Mouse (Mus musculus) limb, embryonic 11.5 days (tissue): ENCODE data around the gene Emc10. TPM values are rescaled to one million over a fixed set of nuclear protein-coding genes. Genes with fewer than 3 reads are reported as not detected.

Experiments used
- ATAC-seq: fragments of 200-750 bp; cut with Nextera tagmentation; 2 replicates; pipeline ENCODE4 v1.8.0; 2017; ENCODE audit warnings: low read depth; ENCODE audit not compliant: insufficient number of reproducible peaks, low FRiP score, low TSS enrichment
- DNase-seq: peaks from one replicate; pipeline ENCODE4 v3.0.0-alpha.2; 2015; ENCODE audit warnings: low spot score
- H3K27ac ChIP-seq: fragments of 300-500 bp; sonication (generic); replicated peaks from 2 replicates; pipeline ENCODE4 v1.5.1; 2014; ENCODE audit warnings: low read depth, mild to moderate bottlenecking, low read length
- H3K27me3 ChIP-seq: fragments of 300-500 bp; sonication (generic); 2 replicates; pipeline ENCODE4 v1.6.1; 2014; ENCODE audit warnings: mild to moderate bottlenecking, low read length, mixed read lengths; ENCODE audit not compliant: control insufficient read depth, insufficient read depth
- H3K36me3 ChIP-seq: fragments of 300-500 bp; sonication (generic); 2 replicates; pipeline ENCODE4 v1.6.1; 2014; ENCODE audit warnings: mild to moderate bottlenecking, low read length, moderate library complexity, mixed read lengths; ENCODE audit not compliant: control insufficient read depth, insufficient read depth
- H3K4me1 ChIP-seq: fragments of 300-500 bp; sonication (generic); 2 replicates; pipeline ENCODE4 v1.6.1; 2014; ENCODE audit warnings: low read length, mixed read lengths; ENCODE audit not compliant: control insufficient read depth, insufficient read depth
- H3K4me2 ChIP-seq: fragments of 300-500 bp; sonication (generic); 2 replicates; pipeline ENCODE4 v1.6.1; 2014; ENCODE audit warnings: low read depth, mild to moderate bottlenecking, moderate library complexity; ENCODE audit not compliant: severe bottlenecking
- H3K4me3 ChIP-seq: fragments of 300-500 bp; sonication (generic); 2 replicates; pipeline ENCODE4 v1.5.1; 2014; ENCODE audit warnings: low read depth, low read length
- H3K9ac ChIP-seq: fragments of 300-500 bp; sonication (generic); 2 replicates; pipeline ENCODE4 v1.6.1; 2014; ENCODE audit warnings: mild to moderate bottlenecking, low read length
- H3K9me3 ChIP-seq: fragments of 300-500 bp; sonication (generic); 2 replicates; pipeline ENCODE4 v1.6.1; 2016; ENCODE audit warnings: low read length; ENCODE audit not compliant: control insufficient read depth
- WGBS: fragments of 180-500 bp; shearing (Covaris S2); extraction: QIAGEN DNeasy Blood & Tissue Kit; methylation state at CpG from one replicate; pipeline ENCODE4 v1.1.7; 2014; 5-methylcytosine and 5-hydroxymethylcytosine counted together
- polyA plus RNA-seq: library from polyadenylated mRNA; unstranded; fragments of >200 nt; fragmentation: Nextera tagmentation; extraction: Ambion mirVana; gene quantifications from 2 replicates; pipeline ENCODE4 v1.2.1, GENCODE M21; 2014

Gene Emc10
- polyA plus RNA-seq, 1 experiment from 2014 or later = 83.0 TPM

GRCm38 (mm10) chr7:44495086-44495485 lies 1.2 kb downstream of the Emc10 start:
- peaks cover 7% of the 10 kb centered on the region; the same call in 1 of the 2 replicates for H3K36me3 ChIP-seq
- 91% methylated on average over 7 of the region's 7 CpGs for WGBS

GRCm38 (mm10) chr7:44494681-44495080 lies 1.6 kb downstream of the Emc10 start:
- Histone ChIP-seq H3K36me3 (peaks cover 7% of the 10 kb centered on the region; the same call in 1 of the 2 replicates), H3K27me3 (no peaks in the 10 kb centered on the region), H3K4me3 (no peak overlapping the region), H3K4me2 (no peak overlapping the region), H3K9me3 (no peaks in the 10 kb centered on the region), H3K27ac (no peak overlapping the region), H3K9ac (no peak overlapping the region), H3K4me1 (peaks cover 5% of the 10 kb centered on the region; the same call in 1 of the 2 replicates)
- 92% methylated on average over 12 of the region's 12 CpGs for WGBS
- ATAC-seq = no peak
- no peak for DNase-seq

More at GRCm38 (mm10) chr7:44495086-44495485, 1.2 kb downstream of the Emc10 start:
- H3K9ac ChIP-seq = no peak overlapping the region
- H3K27me3 ChIP-seq = no peaks in the 10 kb centered on the region
- H3K9me3 ChIP-seq = no peaks in the 10 kb centered on the region
- H3K4me2 ChIP-seq = peak overlapping the region; percentile 78; the same call in 1 of the 2 replicates
- H3K4me1 ChIP-seq = peaks cover 5% of the 10 kb centered on the region; the same call in 1 of the 2 replicates
- no peak overlapping the region for H3K4me3 ChIP-seq
- ATAC-seq (no peak), DNase-seq (no peak)
- H3K27ac ChIP-seq = no peak overlapping the region

- no peak overlapping the region for H3K4me3 ChIP-seq
- DNase-seq (no peak), ATAC-seq (no peak)
- no peak overlapping the region for H3K4me2 ChIP-seq
- H3K4me1 ChIP-seq = peaks cover 4% of the 10 kb centered on the region; the same call in 1 of the 2 replicates
- H3K9me3 ChIP-seq = no peaks in the 10 kb centered on the region
- no peaks in the 10 kb centered on the region for H3K27me3 ChIP-seq
- H3K27ac ChIP-seq = no peak overlapping the region
- H3K36me3 ChIP-seq = peaks cover 7% of the 10 kb centered on the region; the same call in 1 of the 2 replicates
- no peak overlapping the region; the same call in 1 of the 2 replicates for H3K9ac ChIP-seq
- WGBS = 93% methylated on average over 21 of the region's 21 CpGs
Observed at GRCm38 (mm10) chr7:44492166-44492826, 4.0 kb downstream of the Emc10 start.

- Histone ChIP-seq H3K27ac (no peak overlapping the region), H3K4me2 (no peak overlapping the region), H3K9me3 (no peaks in the 10 kb centered on the region), H3K36me3 (peaks cover 7% of the 10 kb centered on the region; the same call in 1 of the 2 replicates), H3K4me1 (peaks cover 2% of the 10 kb centered on the region; the same call in 1 of the 2 replicates), H3K27me3 (no peaks in the 10 kb centered on the region), H3K9ac (no peak overlapping the region), H3K4me3 (no peak overlapping the region)
- ATAC-seq (no peak), DNase-seq (no peak)
- WGBS = 93% methylated on average over 5 of the region's 5 CpGs
Observed at GRCm38 (mm10) chr7:44491391-44491790, 4.9 kb downstream of the Emc10 start.

- ATAC-seq (no peak), DNase-seq (no peak)
- WGBS = 95% methylated on average over 4 of the region's 4 CpGs
- no peaks in the 10 kb centered on the region for H3K9me3 ChIP-seq
- H3K36me3 ChIP-seq = peaks cover 7% of the 10 kb centered on the region; the same call in 1 of the 2 replicates
- no peak overlapping the region for H3K4me3 ChIP-seq
- H3K9ac ChIP-seq = no peak overlapping the region
- H3K27me3 ChIP-seq = no peaks in the 10 kb centered on the region
- H3K27ac ChIP-seq = no peak overlapping the region
- H3K4me2 ChIP-seq = no peak overlapping the region
- peaks cover under 1% of the 10 kb centered on the region; the same call in 1 of the 2 replicates for H3K4me1 ChIP-seq
Observed at GRCm38 (mm10) chr7:44490281-44490680, 6.0 kb downstream of the Emc10 start.

- Histone ChIP-seq H3K27me3 (no peaks in the 10 kb centered on the region), H3K4me2 (no peak overlapping the region), H3K4me1 (no peaks in the 10 kb centered on the region), H3K9me3 (no peaks in the 10 kb centered on the region), H3K27ac (no peak overlapping the region), H3K4me3 (no peak overlapping the region), H3K9ac (no peak overlapping the region), H3K36me3 (peaks cover 4% of the 10 kb centered on the region; the same call in 1 of the 2 replicates)
- no peak for ATAC-seq
- DNase-seq = no peak
- WGBS = 96% methylated on average over 8 of the region's 8 CpGs
Observed at GRCm38 (mm10) chr7:44488545-44488944, 7.8 kb downstream of the Emc10 start.

GRCm38 (mm10) chr7:44487936-44488335 lies 8.4 kb downstream of the Emc10 start:
- no peak overlapping the region for H3K27ac ChIP-seq
- ATAC-seq (no peak), DNase-seq (no peak)
- no peak overlapping the region for H3K4me3 ChIP-seq
- H3K36me3 ChIP-seq = peaks cover 4% of the 10 kb centered on the region; the same call in 1 of the 2 replicates
- no peak overlapping the region for H3K9ac ChIP-seq
- H3K27me3 ChIP-seq = no peaks in the 10 kb centered on the region
- no peaks in the 10 kb centered on the region for H3K9me3 ChIP-seq
- 89% methylated on average over 7 of the region's 7 CpGs for WGBS
- no peaks in the 10 kb centered on the region for H3K4me1 ChIP-seq
- no peak overlapping the region for H3K4me2 ChIP-seq

- Histone ChIP-seq H3K4me1 (no peaks in the 10 kb centered on the region), H3K4me3 (no peak overlapping the region), H3K9me3 (no peaks in the 10 kb centered on the region), H3K27ac (no peak overlapping the region), H3K36me3 (peaks cover 2% of the 10 kb centered on the region; the same call in 1 of the 2 replicates), H3K9ac (no peak overlapping the region), H3K4me2 (no peak overlapping the region), H3K27me3 (peaks cover 2% of the 10 kb centered on the region; the same call in 1 of the 2 replicates)
- DNase-seq (no peak), ATAC-seq (no peak)
- 73% methylated on average over 13 of the region's 13 CpGs for WGBS
Observed at GRCm38 (mm10) chr7:44486927-44487575, 9.3 kb downstream of the Emc10 start.
